Mouse (Mus musculus): Measurements from ENCODE around the gene Dach1. TPM values are rescaled to one million over a fixed set of nuclear protein-coding genes. Genes with fewer than 3 reads are reported as not detected.

Dach1 gene
- total RNA-seq (2021), result 1 to 10 TPM; 4.1 to 7.9 TPM

DNA sequence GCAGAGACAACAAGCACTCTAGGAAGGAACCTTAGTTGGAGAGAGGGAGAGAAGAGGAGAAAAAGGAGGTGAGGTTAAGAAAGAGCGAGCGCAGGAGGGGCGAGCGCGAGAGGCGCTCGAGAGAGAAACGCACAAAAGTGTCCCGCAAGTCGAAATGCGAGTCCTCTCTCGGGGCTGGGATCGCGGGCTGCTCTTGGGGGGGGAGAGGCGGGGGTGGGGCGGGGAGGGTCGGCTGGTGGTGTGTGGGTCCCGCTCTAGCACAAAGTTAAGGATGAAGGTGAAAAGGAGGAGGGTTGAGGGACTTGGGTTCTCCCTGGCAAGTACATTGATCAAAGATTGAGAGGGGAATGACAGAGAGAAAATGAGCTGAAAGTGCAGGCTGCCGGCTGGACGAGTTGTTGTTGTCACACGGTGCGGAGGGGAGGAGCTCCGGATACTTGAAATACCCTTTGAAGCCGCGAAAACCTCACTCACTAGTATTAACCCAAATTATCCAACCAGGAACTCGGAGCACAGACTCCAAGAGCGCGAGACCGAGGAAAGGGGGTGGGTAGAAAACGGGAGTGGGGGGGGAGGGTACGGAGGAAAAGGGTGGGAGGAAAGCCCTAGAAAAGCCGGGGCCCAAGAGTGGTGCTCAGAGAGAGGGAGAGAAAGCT lies at the start of gene Dach1:
Gene Dach1 (minus strand): TSS at position 345 of the 656 bp plus-strand sequence.
- intact Hi-C loops (cut with DNase I), result loop anchor here (5.0 kb wide), 1 partner anchor 723 kb away; no protein-coding TSS in a partner anchor
- peak in 1 of 2 experiments; percentile 12 for DNase-seq (ENCODE audit: low spot score in 2 of 2)

DNA sequence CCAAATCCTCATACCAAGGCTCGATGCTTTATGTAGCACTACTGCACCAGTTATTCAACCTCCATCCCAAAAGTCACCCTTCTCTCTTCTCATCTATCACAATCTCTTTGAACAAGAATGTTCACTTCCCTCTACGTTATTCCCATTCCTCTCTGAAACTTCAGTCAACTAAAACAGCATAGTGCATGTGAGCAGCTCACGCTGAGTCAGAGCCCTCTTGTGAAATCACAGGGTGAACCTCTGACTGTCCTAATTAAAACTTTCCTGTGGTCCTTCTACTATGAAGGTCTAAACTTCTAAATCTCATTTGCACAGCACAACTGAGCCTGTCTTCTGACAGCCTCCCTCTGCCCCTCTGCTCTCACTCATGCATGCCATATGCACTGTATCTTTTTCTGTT lies 30.5 kb upstream of the Dach1 start:
- no peak for DNase-seq (ENCODE audit: low spot score in 2 of 2)
- intact Hi-C loops (cut with DNase I), result no loop called here

DNA sequence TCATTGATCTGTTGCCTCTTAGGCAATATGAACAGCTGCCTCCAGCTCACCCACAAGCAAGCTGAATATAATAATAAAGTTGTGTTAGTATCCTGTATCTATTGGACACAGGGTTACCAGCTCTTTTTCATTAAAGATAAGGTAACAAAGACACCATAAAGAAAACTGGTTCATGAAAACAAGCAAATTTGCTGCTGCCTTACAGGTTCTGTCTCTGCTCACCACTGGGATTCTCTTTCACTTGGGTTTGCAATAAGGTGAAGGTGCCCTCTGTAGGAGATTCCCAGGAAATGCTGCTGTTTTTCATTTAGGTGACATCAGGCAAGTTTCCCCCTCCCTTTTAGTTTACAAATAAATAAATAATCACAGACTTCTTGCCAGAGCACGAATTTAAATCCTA lies 12.0 kb upstream of the Dach1 start:
- intact Hi-C loops (cut with DNase I), result loop anchor here (5.0 to 10.0 kb wide), 3 partner anchors 627 to 1227 kb away; no protein-coding TSS in a partner anchor
- DNase-seq (ENCODE audit: low spot score in 2 of 2), result peak; percentile 23 to 31

DNA sequence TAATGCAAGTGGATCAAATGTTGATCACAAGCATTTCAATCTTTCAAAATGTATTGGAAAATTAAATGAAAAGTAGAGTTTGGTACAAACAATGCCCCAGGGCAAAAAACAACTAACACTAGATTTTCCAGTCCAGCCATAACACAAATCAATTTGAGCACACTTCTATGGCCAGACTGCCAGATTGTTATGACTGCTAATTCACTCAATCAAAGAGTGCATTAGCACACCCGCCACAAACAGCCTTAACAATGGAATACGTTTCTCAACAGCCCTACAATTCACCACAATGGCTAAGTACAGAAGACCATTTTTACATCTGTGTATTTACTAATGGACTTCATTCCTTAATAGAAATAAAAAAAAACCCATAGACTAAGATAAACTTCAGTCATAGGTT lies 4.3 kb upstream of the Dach1 start:
- DNase-seq (ENCODE audit: low spot score in 2 of 2), result no peak
- intact Hi-C loops (cut with DNase I), result loop anchor here (5.0 kb wide), 1 partner anchor 718 kb away; no protein-coding TSS in a partner anchor

DNA sequence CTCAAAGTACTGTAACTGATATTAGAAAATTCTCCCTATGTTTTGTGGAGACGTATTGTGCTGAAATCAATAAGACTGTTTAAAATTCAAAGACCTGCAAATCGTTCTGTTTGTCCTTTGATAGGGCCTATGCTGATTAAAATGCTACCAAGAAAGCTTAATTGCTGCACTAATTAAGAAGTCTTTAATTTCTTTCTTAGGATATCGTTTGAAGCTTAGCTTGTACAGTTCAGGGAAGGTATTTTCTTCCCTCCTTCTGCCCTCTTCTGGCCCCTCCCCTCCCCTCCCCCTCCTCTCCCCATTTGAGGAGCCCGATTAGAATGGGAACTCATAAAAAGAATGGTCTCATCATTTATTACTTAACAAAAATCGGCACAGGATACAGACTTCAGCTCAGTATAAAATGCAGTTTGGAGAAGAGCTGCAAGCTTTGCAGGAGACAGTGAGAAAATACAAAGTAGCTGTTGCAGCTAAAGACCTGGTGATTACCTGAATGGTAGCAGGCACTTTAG lies 2.9 kb upstream of the Dach1 start:
- DNase-seq (ENCODE audit: low spot score in 2 of 2), result no peak
- intact Hi-C loops (cut with DNase I), result loop anchor here (5.0 kb wide), 1 partner anchor 720 kb away; no protein-coding TSS in a partner anchor

DNA sequence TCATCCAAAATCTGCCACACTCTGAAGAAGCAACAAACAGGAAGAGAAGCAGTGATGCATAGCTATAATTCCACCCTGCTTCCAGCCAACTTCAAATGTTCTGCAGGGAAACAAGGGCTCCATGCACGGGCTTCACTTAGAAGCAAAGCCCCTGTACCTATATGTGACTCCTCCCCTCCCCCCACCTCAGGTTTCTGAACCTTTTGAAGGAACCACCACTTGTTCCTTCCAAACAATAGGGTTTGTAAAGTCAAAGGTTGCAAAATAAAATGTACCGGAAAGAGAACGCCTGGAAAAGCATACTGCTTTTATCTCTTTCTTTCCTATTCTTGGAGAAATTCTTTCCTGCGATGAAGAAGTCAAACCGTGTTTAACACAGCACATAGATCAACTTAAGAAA lies 2.3 kb upstream of the Dach1 start:
- intact Hi-C loops (cut with DNase I), result loop anchor here (5.0 kb wide), 1 partner anchor 720 kb away; no protein-coding TSS in a partner anchor
- no peak for DNase-seq (ENCODE audit: low spot score in 2 of 2)

DNA sequence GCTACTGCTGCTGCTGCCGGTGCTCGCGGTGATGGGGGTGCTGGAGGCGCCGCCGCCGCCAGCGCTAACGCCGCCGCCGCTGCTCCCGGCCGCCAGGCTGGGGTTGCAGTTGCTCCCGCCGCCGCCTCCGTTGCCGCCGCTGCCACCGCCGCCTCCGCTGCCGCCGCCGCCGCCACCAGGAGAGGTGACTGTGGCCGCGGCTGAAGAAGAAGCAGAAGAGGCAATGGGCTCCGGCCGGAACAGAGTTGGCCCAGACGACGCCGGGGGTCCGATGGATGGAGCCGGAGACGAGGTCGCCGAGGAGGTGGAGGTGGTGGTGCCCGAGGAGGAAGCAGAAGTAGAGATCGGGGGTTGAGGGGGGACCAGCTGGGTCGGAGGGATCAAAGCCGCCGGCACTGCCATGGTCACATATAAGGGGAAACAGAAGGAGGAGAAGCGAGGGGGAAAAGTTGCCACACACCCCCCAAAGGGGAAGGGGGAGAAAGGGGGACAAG lies 610 bp downstream of the Dach1 start:
- DNase-seq (ENCODE audit: low spot score in 2 of 2), result peak in 1 of 2 experiments; percentile 24
- intact Hi-C loops (cut with DNase I), result no loop called here

DNA sequence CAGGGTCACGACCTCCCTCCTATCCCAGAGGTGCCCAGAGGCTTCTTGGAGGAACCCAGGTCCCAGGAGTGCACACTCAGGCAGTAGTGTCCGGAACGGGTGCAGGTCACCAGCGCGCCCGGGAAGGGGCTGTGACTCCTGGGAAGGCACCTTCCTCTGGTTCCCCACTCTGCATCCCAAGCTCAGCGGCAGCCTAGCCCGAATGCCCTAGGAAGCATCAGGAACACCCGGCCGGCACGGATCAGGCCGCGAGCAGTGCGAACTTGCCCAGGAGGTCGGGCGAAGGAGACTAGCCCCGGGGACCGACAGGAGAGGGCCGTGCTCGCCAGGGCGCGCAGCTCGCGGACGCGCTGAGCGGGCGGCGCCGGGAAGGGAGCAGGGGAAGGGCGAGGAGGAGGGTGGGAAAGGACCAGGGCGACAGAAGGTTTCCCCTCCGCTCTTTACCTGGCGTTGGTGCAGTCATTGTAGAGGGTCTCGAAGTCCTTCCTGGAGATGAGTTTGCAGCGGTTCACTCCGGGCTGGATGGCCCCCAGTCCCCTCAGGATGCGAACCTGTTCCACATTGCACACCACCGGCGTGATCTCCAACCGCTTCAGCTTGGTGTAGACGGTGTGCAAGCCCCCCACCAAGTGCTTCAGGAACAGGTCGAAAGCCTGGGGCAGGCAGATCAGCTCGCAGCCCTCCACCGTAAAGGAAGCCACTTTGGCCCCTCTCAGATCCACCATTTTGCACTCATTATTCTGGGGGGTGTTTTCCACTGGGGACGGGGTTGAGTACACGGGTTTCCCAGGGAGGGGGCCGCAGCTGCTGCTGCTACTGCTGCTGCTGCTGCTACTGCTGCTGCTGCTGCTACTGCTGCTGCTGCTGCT lies 1.3 kb downstream of the Dach1 start:
- intact Hi-C loops (cut with DNase I), result no loop called here

DNA sequence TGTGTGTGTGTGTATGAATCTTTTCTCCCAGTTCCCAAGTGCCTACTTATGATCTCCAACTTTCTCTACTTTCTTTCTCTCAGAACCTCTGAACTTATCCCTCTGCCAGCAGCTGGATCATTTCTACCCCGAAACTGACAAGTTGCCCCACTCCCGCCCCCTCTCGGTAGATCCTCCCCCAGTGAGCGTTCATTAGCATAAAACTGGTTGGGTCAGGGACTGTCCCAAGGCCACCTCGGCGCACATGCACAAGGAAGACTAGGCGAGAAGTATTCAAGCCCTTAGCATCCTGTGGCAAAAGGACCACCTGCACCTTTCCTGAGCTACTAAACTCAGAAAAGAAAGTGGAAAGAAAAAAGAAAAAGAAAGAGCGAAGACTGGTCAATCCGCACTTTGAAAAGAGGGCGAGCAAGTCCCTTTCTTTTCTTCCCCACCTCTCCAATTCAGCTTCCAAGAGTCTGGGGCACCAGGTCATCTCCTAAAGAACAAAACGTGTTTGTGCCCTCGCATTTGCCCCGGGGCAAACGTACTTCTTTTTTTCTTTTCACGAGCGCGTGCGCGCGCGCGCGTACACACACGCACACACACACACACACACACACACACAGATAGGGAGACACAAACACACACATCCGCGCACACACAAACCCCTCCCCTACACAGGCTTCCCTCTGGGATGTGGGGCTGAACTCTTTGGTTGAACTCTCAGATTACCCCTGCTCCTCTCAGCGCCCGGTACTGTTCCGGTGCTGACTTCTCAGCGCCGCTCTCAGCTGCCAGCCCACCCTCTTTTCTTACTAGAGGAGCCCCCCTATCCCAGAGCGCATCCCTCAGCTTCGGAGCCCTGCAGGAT lies 2.2 kb downstream of the Dach1 start:
- no peak for DNase-seq (ENCODE audit: low spot score in 2 of 2)
- intact Hi-C loops (cut with DNase I), result no loop called here

More for the DNA sequence above, 1.3 kb downstream of the Dach1 start:
- DNase-seq (ENCODE audit: low spot score in 2 of 2), result peak in 1 of 2 experiments; percentile 10

DNA sequence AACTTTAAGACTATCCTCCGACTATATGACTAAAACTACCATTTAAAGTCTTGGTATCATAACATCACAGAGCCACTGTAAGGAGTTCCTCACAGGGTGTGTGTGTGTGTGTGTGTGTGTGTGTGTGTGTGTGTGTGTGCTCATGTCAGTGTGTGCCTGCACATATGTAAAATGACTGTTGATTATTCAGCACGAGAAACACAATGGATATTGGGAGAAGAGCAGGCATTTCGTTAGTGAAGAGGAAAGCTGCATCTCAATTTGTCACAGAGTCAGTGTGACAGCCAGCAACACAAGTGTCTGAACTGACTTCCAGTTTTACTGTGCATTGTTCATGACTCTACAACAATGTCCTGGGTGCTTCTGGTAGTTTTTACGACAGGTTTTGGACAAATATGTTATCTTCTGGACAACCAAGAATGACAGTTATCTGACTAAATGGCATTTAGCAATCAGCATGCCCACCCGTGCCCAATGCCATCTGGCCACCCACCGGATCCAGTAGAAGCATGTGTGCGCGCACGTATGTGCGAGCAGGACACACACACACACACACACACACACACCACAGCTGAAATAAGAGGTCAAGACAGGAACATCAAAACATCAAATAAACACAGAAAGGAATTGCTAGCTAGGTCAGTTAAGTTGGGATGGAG lies 3.1 kb downstream of the Dach1 start:
- DNase-seq (ENCODE audit: low spot score in 2 of 2), result no peak
- intact Hi-C loops (cut with DNase I), result no loop called here

DNA sequence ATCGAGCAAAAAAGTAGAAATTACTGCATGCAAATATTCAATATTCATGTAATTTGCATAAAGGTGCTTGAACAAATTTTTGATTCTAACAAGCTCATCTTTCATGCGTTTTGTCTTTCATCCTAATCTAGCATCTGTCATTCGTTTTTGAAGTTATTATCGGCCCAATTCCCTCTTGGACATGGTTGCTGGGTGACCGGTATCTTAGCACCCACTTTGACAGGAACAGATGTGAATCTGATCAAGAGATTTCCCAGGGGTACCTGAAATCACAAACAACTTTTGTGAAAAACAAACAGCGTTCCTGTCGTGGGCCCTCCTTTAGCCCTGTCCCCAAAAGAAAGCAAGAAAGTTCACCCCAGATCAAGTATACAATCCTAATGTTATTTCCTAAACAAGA lies 12.8 kb downstream of the Dach1 start:
- intact Hi-C loops (cut with DNase I), result no loop called here

DNA sequence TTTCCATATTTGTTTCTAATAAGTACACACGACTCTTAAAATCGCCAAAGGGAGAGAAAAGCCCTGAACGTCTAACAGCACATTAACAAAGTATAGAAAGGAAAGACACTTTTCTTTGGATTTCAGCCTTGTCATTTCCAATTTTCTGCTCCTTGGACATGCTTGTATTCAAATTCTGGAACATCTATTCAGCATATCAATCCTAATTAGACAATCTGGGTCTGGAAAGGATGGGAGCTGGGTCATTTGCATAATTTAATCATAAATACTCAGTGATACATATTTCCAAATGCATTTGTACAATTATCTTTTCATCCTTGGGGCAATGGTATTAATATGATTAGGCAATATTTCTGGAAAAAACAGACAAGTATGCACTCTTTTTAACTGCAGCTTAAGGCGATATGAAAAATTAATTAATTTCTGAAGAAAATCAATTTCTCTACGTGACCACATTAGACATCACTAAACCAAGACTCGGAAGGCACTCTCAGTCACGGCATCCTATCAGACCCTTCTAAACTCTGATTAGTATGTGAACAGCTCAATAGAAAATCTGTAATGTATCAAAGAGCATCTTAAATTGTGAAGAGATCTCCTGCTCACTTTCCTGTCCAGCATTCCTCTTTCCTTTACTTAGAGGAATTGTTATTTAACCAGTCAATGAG lies 13.7 kb downstream of the Dach1 start:
- intact Hi-C loops (cut with DNase I), result no loop called here
- no peak for DNase-seq (ENCODE audit: low spot score in 2 of 2)

More for the DNA sequence above, 12.8 kb downstream of the Dach1 start:
- no peak for DNase-seq (ENCODE audit: low spot score in 2 of 2)

DNA sequence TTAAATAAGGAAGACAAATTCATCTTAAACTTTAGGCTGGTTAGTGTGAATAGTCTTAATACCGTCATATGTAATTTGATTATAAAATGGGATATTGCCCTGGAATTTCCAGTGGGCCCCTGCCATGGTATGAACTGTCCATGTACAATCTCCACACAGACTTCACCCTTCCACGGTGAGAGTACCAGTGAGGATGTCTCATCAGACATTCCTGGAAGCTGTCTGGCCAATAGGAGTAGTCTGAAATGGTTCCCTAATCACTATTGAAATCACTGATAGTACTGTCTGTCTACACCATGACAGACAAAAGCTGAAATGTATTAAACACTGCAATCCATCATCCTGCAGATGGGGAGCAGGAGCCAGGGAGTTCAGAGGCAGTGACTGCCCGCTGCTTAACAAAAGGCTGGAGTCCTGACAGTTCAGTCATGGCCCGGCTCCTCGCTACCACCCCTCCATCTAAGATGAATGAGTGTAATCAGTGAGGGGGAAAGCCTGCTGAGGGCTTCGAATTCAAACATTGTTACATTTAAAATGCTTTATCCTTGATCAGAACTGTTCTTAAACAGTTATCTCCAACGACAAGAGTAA lies 14.6 kb downstream of the Dach1 start:
- intact Hi-C loops (cut with DNase I), result no loop called here
- no peak for DNase-seq (ENCODE audit: low spot score in 2 of 2)

DNA sequence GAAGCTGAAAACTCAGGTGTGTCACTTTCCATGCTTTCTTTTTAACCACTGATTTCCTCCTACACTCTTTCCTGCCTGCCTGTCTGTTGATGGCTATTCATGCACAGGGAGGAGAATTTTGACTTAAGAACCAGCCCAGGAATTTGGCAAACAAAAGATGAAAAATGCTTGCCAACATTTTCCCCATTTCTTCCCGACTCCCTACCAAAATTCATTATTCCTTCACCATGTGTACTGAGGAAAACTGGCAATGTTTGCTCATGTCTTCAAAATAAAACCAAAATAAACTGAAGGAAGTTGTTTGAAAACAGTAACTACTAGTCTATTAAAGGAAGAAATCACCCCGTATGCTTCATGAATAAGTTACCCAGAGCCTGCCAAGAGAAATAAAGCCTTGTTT lies 27.8 kb downstream of the Dach1 start:
- no peak for DNase-seq (ENCODE audit: low spot score in 2 of 2)
- intact Hi-C loops (cut with DNase I), result no loop called here

DNA sequence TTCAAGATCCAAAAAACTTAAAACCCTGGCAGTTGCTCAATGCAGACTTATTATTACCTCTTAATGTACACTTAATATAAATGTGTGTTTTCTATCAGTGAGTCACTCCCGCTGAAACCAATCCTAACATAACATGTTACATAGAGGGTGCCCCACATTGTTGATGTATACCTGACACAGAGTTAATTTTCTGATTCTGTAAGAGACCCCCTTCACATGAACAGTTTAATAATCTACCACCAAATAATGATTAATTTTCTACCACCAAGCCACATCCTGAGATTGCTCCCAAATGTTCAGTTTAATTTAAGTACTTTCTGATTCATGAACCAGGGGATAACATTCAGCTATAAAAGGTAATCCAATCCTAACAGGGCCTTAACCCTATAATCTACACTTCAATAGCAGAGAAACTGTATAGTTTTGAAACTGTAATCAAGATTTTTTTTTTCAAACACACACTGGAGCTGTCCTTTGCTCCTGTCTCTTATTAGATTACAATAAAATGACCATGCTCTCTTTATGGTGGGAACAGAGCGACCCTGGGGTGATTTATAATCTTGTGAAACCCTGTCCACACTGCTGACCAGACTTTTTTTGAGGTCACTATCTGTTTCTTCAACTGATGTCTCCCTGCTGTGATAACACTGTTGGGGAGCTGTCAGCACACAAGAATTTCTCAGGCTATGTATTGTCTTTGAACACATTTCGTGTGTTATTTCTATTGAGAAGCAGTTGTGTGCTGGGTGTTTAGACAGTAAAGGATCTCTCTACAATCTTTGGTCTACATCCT lies 30.5 kb downstream of the Dach1 start:
- intact Hi-C loops (cut with DNase I), result no loop called here
- no peak for DNase-seq (ENCODE audit: low spot score in 2 of 2)

DNA sequence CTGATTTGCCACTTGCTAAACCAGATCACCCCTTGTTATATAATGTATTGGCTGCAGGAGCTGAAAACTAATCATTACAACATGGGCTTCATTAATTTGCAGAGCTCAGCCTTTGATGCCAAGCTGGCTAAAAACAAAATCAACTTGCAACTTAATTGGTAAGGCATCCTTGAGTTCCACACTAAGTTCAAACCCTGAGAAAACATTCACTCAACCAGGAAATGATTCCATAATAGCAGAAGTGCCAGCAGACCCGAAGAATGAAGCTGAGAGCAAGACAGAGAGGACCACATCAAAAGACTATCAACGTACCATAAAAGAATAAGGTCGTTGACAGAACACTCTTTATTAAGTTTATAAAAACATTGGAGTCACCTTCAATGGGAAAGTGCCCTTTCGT lies 35.0 kb downstream of the Dach1 start:
- intact Hi-C loops (cut with DNase I), result no loop called here
- no peak for DNase-seq (ENCODE audit: low spot score in 2 of 2)

DNA sequence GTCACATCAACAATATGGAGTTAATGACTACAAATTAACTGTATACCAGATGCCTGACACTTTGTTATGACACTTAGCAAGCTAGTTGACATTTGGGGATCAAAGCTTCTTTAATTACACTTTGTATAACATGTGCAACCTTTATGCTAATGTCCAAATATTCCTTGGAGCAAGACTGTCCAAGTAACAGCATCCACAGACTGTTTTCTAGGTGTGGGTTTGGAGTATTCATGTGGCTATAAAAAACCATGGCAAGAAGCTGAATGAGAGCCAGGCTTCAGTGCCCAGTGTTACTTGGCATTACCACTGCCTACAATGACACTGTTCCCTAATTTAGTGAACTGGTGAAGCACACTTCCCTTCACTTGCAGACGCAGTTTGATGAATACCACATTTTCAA lies 46.5 kb downstream of the Dach1 start:
- intact Hi-C loops (cut with DNase I), result no loop called here

More for the DNA sequence above, 46.5 kb downstream of the Dach1 start:
- DNase-seq (ENCODE audit: low spot score in 2 of 2), result no peak

All from left cerebral cortex, postnatal 25 days (tissue).